Mouse (Mus musculus) embryonic facial prominence, embryonic 11.5 days (tissue): Measurements from ENCODE around the gene Pdrg1. TPM values are rescaled to one million over a fixed set of nuclear protein-coding genes. Genes with fewer than 3 reads are reported as not detected.
A peak's percentile ranks its signal among the peaks of the same experiment; 100 is the strongest.

Source experiments
- ATAC-seq: fragments of 200-750 bp; cut with Nextera tagmentation; replicated peaks from 2 replicates; pipeline ENCODE4 v1.8.0; 2017; ENCODE audit warnings: low read depth; ENCODE audit not compliant: insufficient number of reproducible peaks, low FRiP score, low TSS enrichment
- DNase-seq: peaks from one replicate; pipeline ENCODE4 v3.0.0-alpha.2; 2015; ENCODE audit warnings: low spot score
- H3K27ac ChIP-seq: fragments of 300-500 bp; sonication (generic); replicated peaks from 2 replicates; pipeline ENCODE4 v1.5.1; 2014; ENCODE audit warnings: mild to moderate bottlenecking, low read depth, low read length, control low read depth
- H3K27me3 ChIP-seq: fragments of 300-500 bp; sonication (generic); 2 replicates; pipeline ENCODE4 v1.6.1; 2014; ENCODE audit warnings: mild to moderate bottlenecking, low read length, moderate library complexity, mixed read lengths; ENCODE audit not compliant: control insufficient read depth, insufficient read depth
- H3K36me3 ChIP-seq: fragments of 300-500 bp; sonication (generic); replicated peaks from 2 replicates; pipeline ENCODE4 v1.6.1; 2014; ENCODE audit warnings: low read depth, mild to moderate bottlenecking, low read length, moderate library complexity, mixed read lengths; ENCODE audit not compliant: control insufficient read depth, insufficient read depth
- H3K4me1 ChIP-seq: fragments of 300-500 bp; sonication (generic); 2 replicates; pipeline ENCODE4 v1.6.1; 2014; ENCODE audit warnings: low read length, mixed read lengths; ENCODE audit not compliant: control insufficient read depth, insufficient read depth
- H3K4me2 ChIP-seq: fragments of 300-500 bp; sonication (generic); 2 replicates; pipeline ENCODE4 v1.6.1; 2014; ENCODE audit warnings: low read depth, mild to moderate bottlenecking, control low read depth, low read length, moderate library complexity
- H3K4me3 ChIP-seq: fragments of 300-500 bp; sonication (generic); 2 replicates; pipeline ENCODE4 v1.5.1; 2014; ENCODE audit warnings: low read depth, low read length, control low read depth
- H3K9ac ChIP-seq: fragments of 300-500 bp; sonication (generic); replicated peaks from 2 replicates; pipeline ENCODE4 v1.6.1; 2014; ENCODE audit warnings: mild to moderate bottlenecking, control low read depth, low read length
- H3K9me3 ChIP-seq: fragments of 300-500 bp; sonication (generic); replicated peaks from 2 replicates; pipeline ENCODE4 v1.6.1; 2016; ENCODE audit warnings: mild to moderate bottlenecking, low read length, inconsistent platforms, mixed read lengths; ENCODE audit not compliant: control insufficient read depth
- WGBS: fragments of 180-500 bp; shearing (Covaris S2); extraction: QIAGEN DNeasy Blood & Tissue Kit; methylation state at CpG from one replicate; pipeline ENCODE4 v1.1.7; 2014; 5-methylcytosine and 5-hydroxymethylcytosine counted together
- polyA plus RNA-seq: library from polyadenylated mRNA; unstranded; fragments of >200 nt; fragmentation: Nextera tagmentation; extraction: Ambion mirVana; gene quantifications from 2 replicates; pipeline ENCODE4 v1.2.1, GENCODE M21; 2014

Pdrg1 gene
- 71.4 and 75.6 TPM in 2 replicates for polyA plus RNA-seq

DNA sequence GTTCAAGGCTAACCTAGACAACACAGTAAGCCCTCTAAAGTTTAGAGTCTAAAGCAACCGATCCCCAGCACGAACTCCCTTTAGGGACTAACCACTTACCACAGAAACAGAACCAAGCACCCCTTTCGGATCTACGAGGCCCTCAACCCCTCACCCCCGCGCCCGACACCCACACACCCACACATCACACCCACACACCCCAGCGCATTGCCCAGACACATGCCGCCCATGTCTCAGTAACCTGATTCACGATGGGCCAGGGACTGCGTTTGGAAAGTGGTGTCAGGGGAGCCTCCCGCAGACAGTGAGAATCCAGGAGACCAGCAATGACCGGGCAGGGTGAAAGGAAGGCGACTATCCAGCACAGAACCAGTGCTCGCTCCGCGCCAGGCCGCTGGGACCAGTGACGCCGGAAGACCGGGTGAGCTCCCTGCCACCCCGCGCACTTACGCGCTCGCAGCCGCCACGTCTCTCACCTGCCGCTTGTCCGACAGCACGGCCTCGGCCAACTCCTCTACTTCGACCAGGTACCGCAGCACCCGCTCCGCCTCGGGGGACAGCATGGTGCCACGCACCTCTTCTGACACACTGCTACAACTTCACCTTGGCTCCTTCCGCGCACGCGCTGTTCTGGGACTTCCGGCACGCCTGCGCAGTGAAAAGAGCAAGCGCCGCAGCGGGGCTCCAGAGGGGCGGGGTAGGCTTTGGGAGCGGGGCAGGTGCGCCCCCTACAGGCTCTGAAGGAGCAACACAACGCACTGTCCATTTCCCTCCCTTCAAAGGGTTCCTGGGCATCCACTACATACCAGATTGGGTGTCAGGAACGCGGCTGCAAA, at the start of gene Pdrg1:
TSS of gene Pdrg1 (minus strand) at position 670 of the 836 bp plus-strand sequence.
- Histone ChIP-seq H3K27ac (no peak within 1 kb of the TSS), H3K4me2 (peak within 1 kb of the TSS; percentile 88), H3K36me3 (no peaks in the 10 kb centered on the region; the same call in none of the 2 replicates), H3K9ac (peak within 1 kb of the TSS; percentile 63), H3K4me1 (peaks cover 3% of the 10 kb centered on the region; the same call in 1 of the 2 replicates), H3K9me3 (no peaks in the 10 kb centered on the region), H3K4me3 (peak within 1 kb of the TSS; percentile 67), H3K27me3 (no peaks in the 10 kb centered on the region)
- WGBS = 1% methylated on average over 54 of the region's 54 CpGs
- ATAC-seq (peak; percentile 94), DNase-seq (peak; percentile 96)

DNA sequence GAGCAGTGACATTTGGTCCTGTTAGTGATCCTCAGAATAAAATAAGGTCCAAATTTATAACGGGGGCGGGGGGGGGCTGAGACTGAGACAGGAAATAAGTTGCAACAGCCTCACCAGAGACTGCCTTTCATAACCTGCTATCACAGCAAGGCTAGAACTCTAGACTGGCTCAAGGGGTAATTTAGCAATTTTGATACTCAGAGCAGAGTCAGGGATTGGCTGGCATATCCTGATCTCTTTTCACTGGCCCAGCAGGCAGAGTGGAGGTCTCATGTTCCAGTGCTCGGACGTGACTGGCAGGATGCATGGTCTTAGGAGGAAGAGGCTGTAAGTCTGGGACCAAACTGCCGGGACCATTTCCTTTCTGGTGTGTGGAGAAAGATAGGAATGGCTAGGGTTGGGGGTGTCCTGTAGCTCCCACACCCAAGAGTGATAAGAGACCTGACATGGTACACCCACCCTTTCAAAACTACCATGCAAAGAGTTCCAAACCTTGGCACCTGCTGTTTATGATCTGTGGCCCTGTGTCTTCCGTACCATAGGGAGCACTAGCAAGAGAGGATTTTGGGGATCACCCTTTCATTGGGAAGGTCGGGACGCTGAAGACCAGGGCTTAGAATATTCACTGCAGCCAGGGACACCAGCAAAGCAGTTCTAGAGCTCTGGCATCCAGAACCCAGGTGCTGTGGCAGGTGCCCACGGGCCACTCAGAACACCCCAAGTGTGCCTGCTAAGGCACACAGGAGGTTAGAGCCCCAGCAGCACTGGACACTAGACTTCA, 49.2 kb upstream of the Pdrg1 start:
- Histone ChIP-seq H3K27ac (no peak overlapping the region; the same call in 1 of the 2 replicates), H3K36me3 (no peaks in the 10 kb centered on the region), H3K4me1 (no peaks in the 10 kb centered on the region), H3K27me3 (peaks cover 6% of the 10 kb centered on the region), H3K9me3 (no peaks in the 10 kb centered on the region), H3K4me2 (no peak overlapping the region), H3K4me3 (no peak overlapping the region), H3K9ac (no peak overlapping the region)
- DNase-seq (no peak), ATAC-seq (no peak)
- WGBS = 61% methylated on average over 9 of the region's 9 CpGs

DNA sequence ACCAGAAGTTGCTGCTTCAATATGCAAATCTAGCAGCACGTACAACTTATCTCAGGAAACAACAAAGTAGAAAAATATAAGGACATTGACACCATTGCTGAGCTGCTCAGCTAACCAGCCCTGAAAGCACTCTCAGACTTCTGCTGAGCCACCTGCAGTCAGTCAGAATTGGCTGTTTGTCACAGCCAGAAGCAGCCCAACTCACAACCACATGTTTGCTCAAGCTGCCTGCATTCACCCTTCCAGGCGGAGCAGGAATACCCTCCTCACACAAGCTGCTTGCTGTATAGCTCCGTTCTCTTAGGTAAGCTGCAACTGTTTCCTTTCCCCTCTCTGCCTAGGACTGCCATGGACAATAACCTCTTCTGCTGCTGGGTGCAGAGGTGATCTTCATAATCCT, 48.2 kb upstream of the Pdrg1 start:
- ATAC-seq (no peak), DNase-seq (no peak)
- Histone ChIP-seq H3K36me3 (no peaks in the 10 kb centered on the region), H3K9ac (no peak overlapping the region), H3K4me2 (no peak overlapping the region), H3K9me3 (no peaks in the 10 kb centered on the region), H3K4me1 (no peaks in the 10 kb centered on the region), H3K4me3 (no peak overlapping the region), H3K27me3 (peaks cover 6% of the 10 kb centered on the region), H3K27ac (no peak overlapping the region)
- WGBS = 43% methylated on average over 3 of the region's 3 CpGs

DNA sequence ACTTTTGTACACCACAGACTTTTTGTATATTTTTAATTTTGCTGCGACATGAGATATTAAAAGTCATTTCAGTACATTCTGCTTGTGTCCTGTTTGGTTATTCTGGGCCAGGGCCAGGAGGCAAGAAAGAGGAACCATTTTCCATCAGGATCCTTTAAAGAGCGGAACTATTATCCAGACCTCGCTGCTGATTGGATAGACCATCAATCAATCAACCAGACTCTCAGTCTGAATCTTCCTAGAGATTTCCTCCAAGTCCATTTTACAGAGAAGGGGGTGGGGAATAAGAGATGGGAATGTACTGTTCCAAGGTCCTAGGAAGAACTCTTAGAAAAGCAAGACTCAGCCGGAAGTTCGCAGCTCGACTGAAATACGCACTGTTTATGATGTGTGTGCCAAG, 45.0 kb upstream of the Pdrg1 start:
- H3K4me2 ChIP-seq = no peak overlapping the region
- no peak overlapping the region for H3K9ac ChIP-seq
- H3K4me1 ChIP-seq = no peaks in the 10 kb centered on the region
- no peaks in the 10 kb centered on the region for H3K9me3 ChIP-seq
- DNase-seq (no peak), ATAC-seq (no peak)
- H3K4me3 ChIP-seq = no peak overlapping the region
- no peaks in the 10 kb centered on the region for H3K36me3 ChIP-seq
- no peaks in the 10 kb centered on the region for H3K27me3 ChIP-seq
- H3K27ac ChIP-seq = no peak overlapping the region
- WGBS = 88% methylated on average over 7 of the region's 7 CpGs

DNA sequence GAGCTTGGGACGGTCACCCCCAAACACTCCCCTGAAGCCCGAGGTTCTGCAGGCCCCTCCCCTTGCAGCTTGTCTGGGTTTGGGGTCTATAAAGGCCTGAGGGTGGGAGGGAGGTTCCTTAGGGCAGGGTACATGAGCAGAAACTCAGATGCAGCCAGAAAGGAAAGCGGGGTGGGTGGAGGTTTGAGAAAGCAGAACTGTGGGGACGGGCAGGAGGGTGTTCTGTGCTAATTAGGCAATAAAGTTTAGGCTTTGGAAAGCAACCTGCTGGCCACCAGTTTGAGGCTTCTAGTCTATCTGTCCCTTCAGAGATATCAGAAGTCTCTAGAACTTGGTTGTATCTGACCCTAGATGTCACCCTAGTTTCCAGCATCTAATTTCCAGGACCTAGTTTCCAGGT, 43.1 kb upstream of the Pdrg1 start:
- Histone ChIP-seq H3K36me3 (no peaks in the 10 kb centered on the region), H3K27ac (no peak overlapping the region), H3K9me3 (no peaks in the 10 kb centered on the region), H3K4me2 (no peak overlapping the region), H3K4me3 (no peak overlapping the region), H3K27me3 (peaks cover 3% of the 10 kb centered on the region), H3K4me1 (no peaks in the 10 kb centered on the region), H3K9ac (no peak overlapping the region)
- ATAC-seq (no peak), DNase-seq (no peak)
- 70% methylated on average over 4 of the region's 4 CpGs for WGBS

DNA sequence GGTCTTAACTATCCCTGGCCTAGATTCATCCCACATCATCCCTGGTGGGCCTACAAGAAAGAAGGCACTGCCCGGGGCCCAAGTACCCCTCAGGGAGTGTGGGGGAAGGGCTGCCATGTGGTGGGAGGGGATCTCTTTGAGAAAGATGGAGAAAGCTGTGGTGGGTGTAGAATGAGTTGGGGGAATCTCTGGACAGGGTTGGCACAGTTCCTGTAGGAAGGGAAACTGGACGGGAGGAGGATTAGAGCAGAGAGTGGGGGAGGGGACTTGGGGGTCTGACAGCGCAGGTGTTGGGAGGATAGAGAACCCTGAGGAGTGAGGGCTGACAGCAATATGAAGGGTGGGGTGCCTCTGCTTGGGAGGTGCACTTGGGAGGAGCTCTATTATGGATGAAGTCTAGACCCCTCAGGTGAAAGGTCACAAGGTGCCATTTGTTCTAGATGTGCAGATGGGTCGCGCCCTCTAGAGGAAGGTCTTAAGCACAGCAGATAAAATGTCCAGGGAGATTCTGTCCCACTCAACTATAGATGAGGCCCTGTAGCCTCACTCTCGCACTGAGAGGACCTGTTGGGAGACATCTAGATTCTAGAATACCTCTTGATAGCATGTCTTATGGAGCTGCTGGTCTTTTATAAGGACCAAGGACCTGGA, 40.2 kb upstream of the Pdrg1 start:
- H3K9me3 ChIP-seq = no peaks in the 10 kb centered on the region

DNA sequence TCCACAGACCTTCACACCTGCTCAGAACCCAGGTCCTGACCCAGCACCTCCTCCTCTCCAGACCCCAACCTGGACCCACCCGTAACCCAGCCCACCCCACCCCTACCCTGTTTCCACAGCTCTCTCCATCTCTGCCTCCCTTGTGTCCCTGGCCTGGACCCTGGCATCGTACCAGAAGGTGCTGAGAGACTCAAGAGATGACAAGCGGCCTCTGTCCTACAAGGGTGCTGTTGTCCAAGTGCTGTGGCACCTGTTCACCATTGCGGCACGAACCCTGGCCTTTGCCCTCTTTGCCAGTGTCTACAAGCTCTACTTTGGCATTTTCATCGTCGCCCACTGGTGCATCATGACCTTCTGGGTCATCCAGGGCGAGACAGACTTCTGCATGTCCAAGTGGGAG, 38.7 kb upstream of the Pdrg1 start:
- WGBS = 86% methylated on average over 8 of the region's 8 CpGs
- H3K27me3 ChIP-seq = peaks cover 18% of the 10 kb centered on the region

More for the DNA sequence above, 40.2 kb upstream of the Pdrg1 start:
- Histone ChIP-seq H3K9ac (no peak overlapping the region), H3K4me3 (no peak overlapping the region), H3K27me3 (peaks cover 18% of the 10 kb centered on the region), H3K36me3 (no peaks in the 10 kb centered on the region), H3K4me1 (no peaks in the 10 kb centered on the region), H3K4me2 (no peak overlapping the region), H3K27ac (no peak overlapping the region)
- DNase-seq (no peak), ATAC-seq (no peak)
- 58% methylated on average over 6 of the region's 6 CpGs for WGBS

More for the DNA sequence above, 38.7 kb upstream of the Pdrg1 start:
- Histone ChIP-seq H3K9ac (no peak overlapping the region), H3K9me3 (no peaks in the 10 kb centered on the region), H3K27ac (no peak overlapping the region), H3K4me1 (no peaks in the 10 kb centered on the region), H3K4me2 (no peak overlapping the region), H3K4me3 (no peak overlapping the region), H3K36me3 (no peaks in the 10 kb centered on the region)
- no peak for ATAC-seq
- no peak for DNase-seq
